ENCODE assay signal across 26 mouse cellular contexts in the genomic region with DNA sequence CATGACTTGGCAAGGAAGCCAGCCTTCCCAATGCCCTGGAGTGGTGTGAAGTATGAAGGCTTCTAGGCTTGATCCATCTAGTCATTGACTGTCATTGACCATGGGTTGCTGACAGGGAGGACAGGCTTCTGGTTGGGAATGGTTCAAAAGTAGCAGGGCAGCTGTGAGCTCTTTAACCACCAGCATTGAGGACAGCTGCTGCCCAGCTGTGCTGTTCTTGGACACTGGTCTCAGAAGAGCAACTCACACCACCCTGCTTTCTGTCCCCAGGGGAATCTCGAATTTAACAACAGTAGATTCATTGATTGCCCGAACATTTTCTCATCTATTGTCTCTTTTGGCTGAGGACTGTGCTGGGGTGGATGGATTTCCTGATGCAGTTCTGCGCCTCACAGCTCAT. TPM values are rescaled to one million over a fixed set of nuclear protein-coding genes. Genes with fewer than 3 reads are reported as not detected.
DNase-seq lines count a peak whose midpoint lies in the region; ATAC-seq and TF ChIP-seq lines count a peak whose summit lies in the region.
"Had no signal": no experiment of that assay in that cellular context is flagged by ENCODE, and none has a peak within 500 bp of the region (broad histone marks: within the 10 kb centered on the region; RNA-seq: fewer than 3 reads in every experiment).

No protein-coding gene starts in this region.

- H3K4me3 ChIP-seq in limb, embryonic 14.5 days (replicated peaks; ENCODE audit: low read length): no peak overlapping the region
- H3K4me3 ChIP-seq in limb, embryonic 10.5 days: no peak overlapping the region
- H3K4me3 ChIP-seq: hindbrain, embryonic 13.5 days had no signal

- no peaks in the 10 kb centered on the region for H3K36me3 ChIP-seq in limb, embryonic 14.5 days (ENCODE audit: control insufficient read depth, insufficient read depth, low read length)
- H3K36me3 ChIP-seq in limb, embryonic 10.5 days: no peaks in the 10 kb centered on the region
- H3K36me3 ChIP-seq: hindbrain, embryonic 13.5 days had no signal

- ATAC-seq in limb, embryonic 14.5 days (ENCODE audit: low FRiP score, low read depth): peak; percentile 23; the same call in 1 of the 2 replicates
- ATAC-seq: activated CD4-positive, CD25-positive, alpha-beta regulatory T cell, adult 4 months; forebrain, postnatal 0 days; hindbrain, postnatal 0 days; Patski had no signal

- 66% methylated on average over 3 of the region's 3 CpGs for WGBS in limb, embryonic 14.5 days
- WGBS in limb, embryonic 10.5 days: 73% methylated on average over 3 of the region's 3 CpGs

- H3K9me3 ChIP-seq in limb, embryonic 14.5 days (ENCODE audit: control insufficient read depth, low read length): no peaks in the 10 kb centered on the region
- no peaks in the 10 kb centered on the region for H3K9me3 ChIP-seq in limb, embryonic 10.5 days (replicated peaks)
- H3K9me3 ChIP-seq: hindbrain, embryonic 13.5 days had no signal

- DNase-seq in heart, adult 11 months: peak; percentile 93
- no peak for DNase-seq in heart, adult 8-10 months (ENCODE audit: low spot score)
- no peak for DNase-seq in limb, embryonic 14.5 days (ENCODE audit: low spot score)
- DNase-seq in limb, embryonic 10.5 days (ENCODE audit: low spot score): no peak
- DNase-seq in lung, postnatal 4 days: peak; percentile 11 to 63
- DNase-seq in lung, postnatal 14 days: no peak
- DNase-seq in layer of hippocampus, adult 8-10 months (ENCODE audit: low spot score in 2 of 2): no peak
- DNase-seq: adrenal gland, postnatal 14 days; cerebellum, adult 18-20 months; cerebellum, adult 9-11 months; cerebellum, postnatal 36 days; forebrain, postnatal 0 days; gastrocnemius, postnatal 14 days had no signal

- H3K4me1 ChIP-seq in limb, embryonic 14.5 days (ENCODE audit: control insufficient read depth, insufficient read depth, low read length): no peaks in the 10 kb centered on the region
- no peaks in the 10 kb centered on the region for H3K4me1 ChIP-seq in limb, embryonic 10.5 days

- H3K27ac ChIP-seq in limb, embryonic 14.5 days (replicated peaks; ENCODE audit: low read depth, low read length): no peak overlapping the region
- H3K27ac ChIP-seq in limb, embryonic 10.5 days: no peak overlapping the region
- H3K27ac ChIP-seq: hindbrain, embryonic 13.5 days; hindbrain, postnatal 0 days had no signal

- peaks cover 11% of the 10 kb centered on the region for H3K27me3 ChIP-seq in limb, embryonic 14.5 days (ENCODE audit: control insufficient read depth, insufficient read depth, low read length)
- H3K27me3 ChIP-seq in limb, embryonic 10.5 days (ENCODE audit: low read depth, poor library complexity, severe bottlenecking): peaks cover 22% of the 10 kb centered on the region
- H3K27me3 ChIP-seq: Patski had no signal

- no peak overlapping the region for H3K9ac ChIP-seq in limb, embryonic 14.5 days (ENCODE audit: low read depth, low read length, severe bottlenecking)
- H3K9ac ChIP-seq: forebrain, postnatal 0 days; hindbrain, embryonic 13.5 days had no signal

- H3K4me2 ChIP-seq in limb, embryonic 14.5 days (replicated peaks; ENCODE audit: low read depth, low read length, severe bottlenecking): no peak overlapping the region
- H3K4me2 ChIP-seq: hindbrain, embryonic 13.5 days had no signal

- TF ChIP-seq POLR2A in limb, embryonic 14.5 days (IDR thresholded peaks at IDR 0.05; ENCODE audit: borderline replicate concordance, extremely low read depth, insufficient read depth, insufficient read length): no peak

RNA-seq across cellular contexts. Expression of a gene that starts 43.5 kb away (rescaled TPM):
- 1 to 10 TPM; 2.6 to 5.2 (median 3.8) TPM for total RNA-seq in heart, adult 8-10 months (2022)
- 112 and 129 TPM in 2 replicates for polyA plus RNA-seq in limb, embryonic 14.5 days (2012; rRNA removed)
- 108 and 125 TPM in 2 replicates for polyA plus RNA-seq in limb, embryonic 14.5 days (2014; fragmentation: Nextera tagmentation; extraction: Ambion mirVana)
- polyA plus RNA-seq in limb, embryonic 10.5 days (2016; fragmentation: Nextera tagmentation; extraction: Ambion mirVana): 65.6 and 75.4 TPM in 2 replicates
- 1 to 10 TPM; 6.8 to 10.0 (median 7.5) TPM for total RNA-seq in layer of hippocampus, adult 8-10 months (2022)

RNA-seq across cellular contexts. Expression of a gene that starts 51.1 kb away (rescaled TPM):
- not detected for total RNA-seq in heart, adult 8-10 months (2022)
- not detected in 2 replicates for polyA plus RNA-seq in limb, embryonic 14.5 days (2012; rRNA removed)
- not detected in 2 replicates for polyA plus RNA-seq in limb, embryonic 14.5 days (2014; fragmentation: Nextera tagmentation; extraction: Ambion mirVana)
- not detected in 2 replicates for polyA plus RNA-seq in limb, embryonic 10.5 days (2016; fragmentation: Nextera tagmentation; extraction: Ambion mirVana)
- total RNA-seq in layer of hippocampus, adult 8-10 months (2022): not detected
- total RNA-seq: adrenal gland, adult 18-20 months; adrenal gland, postnatal 14 days; CH12.LX; forebrain, postnatal 0 days; gastrocnemius, adult 18-20 months; gastrocnemius, postnatal 14 days; hematopoietic stem cell, adult 5-6 weeks; hindbrain, postnatal 0 days had no signal
- polyA plus RNA-seq: activated CD4-positive, CD25-positive, alpha-beta regulatory T cell, adult 4 months; embryonic facial prominence, embryonic 11.5 days; forebrain, embryonic 11.5 days; forebrain, postnatal 0 days; gonadal fat pad, adult 2 months; heart, embryonic 14.5 days; hindbrain, embryonic 13.5 days; intestine, embryonic 14.5 days had no signal

RNA-seq across cellular contexts. Expression of a gene that starts 51.2 kb away (rescaled TPM):
- not detected for total RNA-seq in heart, adult 8-10 months (2022)
- polyA plus RNA-seq in limb, embryonic 14.5 days (2012; rRNA removed): not detected in 2 replicates
- polyA plus RNA-seq in limb, embryonic 14.5 days (2014; fragmentation: Nextera tagmentation; extraction: Ambion mirVana): not detected in 2 replicates
- polyA plus RNA-seq in limb, embryonic 10.5 days (2016; fragmentation: Nextera tagmentation; extraction: Ambion mirVana): not detected in 2 replicates
- total RNA-seq in layer of hippocampus, adult 8-10 months (2022): not detected
- total RNA-seq: adrenal gland, adult 18-20 months; adrenal gland, postnatal 14 days; CH12.LX; forebrain, postnatal 0 days; gastrocnemius, adult 18-20 months; gastrocnemius, postnatal 14 days; hematopoietic stem cell, adult 5-6 weeks; hindbrain, postnatal 0 days had no signal
- polyA plus RNA-seq: activated CD4-positive, CD25-positive, alpha-beta regulatory T cell, adult 4 months; embryonic facial prominence, embryonic 11.5 days; forebrain, embryonic 11.5 days; heart, embryonic 14.5 days; intestine, embryonic 14.5 days; Patski had no signal

RNA-seq across cellular contexts. Expression of a gene that starts 52.4 kb away (rescaled TPM):
- not detected for total RNA-seq in heart, adult 8-10 months (2022)
- polyA plus RNA-seq in limb, embryonic 14.5 days (2012; rRNA removed): not detected in 2 replicates
- polyA plus RNA-seq in limb, embryonic 14.5 days (2014; fragmentation: Nextera tagmentation; extraction: Ambion mirVana): not detected in 2 replicates
- polyA plus RNA-seq in limb, embryonic 10.5 days (2016; fragmentation: Nextera tagmentation; extraction: Ambion mirVana): not detected in 2 replicates
- total RNA-seq in layer of hippocampus, adult 8-10 months (2022): not detected
- total RNA-seq: adrenal gland, adult 18-20 months; adrenal gland, postnatal 14 days; CH12.LX; forebrain, postnatal 0 days; gastrocnemius, adult 18-20 months; gastrocnemius, postnatal 14 days; hematopoietic stem cell, adult 5-6 weeks; hindbrain, postnatal 0 days had no signal
- polyA plus RNA-seq: activated CD4-positive, CD25-positive, alpha-beta regulatory T cell, adult 4 months; embryonic facial prominence, embryonic 11.5 days; forebrain, embryonic 11.5 days; heart, embryonic 14.5 days; hindbrain, postnatal 0 days; intestine, embryonic 14.5 days; Patski had no signal

RNA-seq across cellular contexts. Expression of a gene that starts 58.9 kb away (rescaled TPM):
- total RNA-seq in heart, adult 8-10 months (2022): under 1 TPM; 0.20 to 0.78 (median 0.58) TPM
- 27.4 and 37.7 TPM in 2 replicates for polyA plus RNA-seq in limb, embryonic 14.5 days (2012; rRNA removed)
- polyA plus RNA-seq in limb, embryonic 14.5 days (2014; fragmentation: Nextera tagmentation; extraction: Ambion mirVana): 5.7 and 6.1 TPM in 2 replicates
- 0.34 and 0.90 TPM in 2 replicates for polyA plus RNA-seq in limb, embryonic 10.5 days (2016; fragmentation: Nextera tagmentation; extraction: Ambion mirVana)
- 10 to 100 TPM; 11.0 to 12.6 (median 11.7) TPM for total RNA-seq in layer of hippocampus, adult 8-10 months (2022)
- total RNA-seq: hematopoietic stem cell, adult 5-6 weeks had no signal
- polyA plus RNA-seq: activated CD4-positive, CD25-positive, alpha-beta regulatory T cell, adult 4 months had no signal

Comparison
In these comparisons a context has a peak if more than half of its experiments do, and no peak if none do; other contexts are left out.
1. DNase-seq: peak in heart, adult 11 months (single experiment) and lung, postnatal 4 days (2 of 2); none in heart, adult 8-10 months (single experiment), limb, embryonic 14.5 days (single experiment), limb, embryonic 10.5 days (single experiment), lung, postnatal 14 days (single experiment) and layer of hippocampus, adult 8-10 months (0 of 2).